Mouse (Mus musculus) bone marrow, adult 2 months (tissue): Measurements from ENCODE around the gene Pan3. TPM values are rescaled to one million over a fixed set of nuclear protein-coding genes. Genes with fewer than 3 reads are reported as not detected.

ENCODE experiments used
- H3K27ac ChIP-seq: fragments of 200-500 bp; 2 replicates; pipeline ENCODE4 v1.5.1; 2012; ENCODE audit warnings: low read depth, mild to moderate bottlenecking, control low read depth, inconsistent platforms, low read length; ENCODE audit not compliant: control insufficient read depth, poor library complexity, insufficient read depth
- H3K4me1 ChIP-seq: fragments of 200-500 bp; 2 replicates; pipeline ENCODE4 v1.6.1; 2011; ENCODE audit warnings: low read length; ENCODE audit not compliant: control insufficient read depth, insufficient read depth
- H3K4me3 ChIP-seq: fragments of 200-500 bp; replicated peaks from 2 replicates; pipeline ENCODE3; 2011; ENCODE audit warnings: mild to moderate bottlenecking, low read depth, low read length, control low read depth; ENCODE audit not compliant: control insufficient read depth
- CTCF ChIP-seq: fragments of 200-500 bp; IDR thresholded peaks from 2 replicates; pipeline ENCODE4 v1.5.1; 2011; ENCODE audit warnings: low read length, control low read depth; ENCODE audit not compliant: control insufficient read depth, insufficient read depth
- POLR2A ChIP-seq: fragments of 200-500 bp; IDR thresholded peaks from 2 replicates; pipeline ENCODE4 v1.6.1; 2011; ENCODE audit warnings: low read depth, mild to moderate bottlenecking, control low read depth, low read length, borderline replicate concordance; ENCODE audit not compliant: control insufficient read depth
- WGBS: fragments of 180-500 bp; shearing (Covaris S2); methylation state at CpG from one replicate; pipeline ENCODE4 v1.1.7; 2018; 5-methylcytosine and 5-hydroxymethylcytosine counted together
- polyA plus RNA-seq: library from polyadenylated mRNA; stranded (reverse); fragments of >200 nt; gene quantifications from 2 replicates; pipeline ENCODE4 v1.2.4, GENCODE M21; 2011; ENCODE audit warnings: low replicate concordance; ENCODE audit not compliant: missing spikeins, insufficient read depth, insufficient read length

Gene Pan3
- polyA plus RNA-seq, 1 experiment: 180 TPM

DNA sequence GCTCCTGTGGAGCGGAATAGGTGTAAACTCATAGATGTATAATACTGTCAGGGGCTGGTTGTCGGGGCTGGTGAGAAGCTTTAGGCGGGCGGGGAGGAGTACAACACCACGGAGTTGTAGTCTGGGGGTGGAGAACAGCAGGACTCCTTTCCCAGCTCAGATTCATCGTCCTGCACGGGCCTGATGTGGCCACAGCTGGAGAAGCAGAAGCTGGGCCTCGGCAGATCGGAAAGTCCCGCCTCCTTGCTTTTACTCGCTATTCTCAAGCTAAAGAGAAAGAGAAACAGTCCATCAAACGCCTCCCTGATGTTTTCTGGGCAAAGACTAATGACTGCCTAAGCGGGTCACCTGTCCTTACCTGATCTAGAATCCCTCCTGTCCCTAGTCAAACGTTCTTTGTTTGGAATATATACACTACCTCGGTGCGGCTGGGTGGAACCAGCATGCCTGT, 134.2 kb downstream of the Pan3 start:
- 17% methylated on average over 16 of the region's 16 CpGs for WGBS

DNA sequence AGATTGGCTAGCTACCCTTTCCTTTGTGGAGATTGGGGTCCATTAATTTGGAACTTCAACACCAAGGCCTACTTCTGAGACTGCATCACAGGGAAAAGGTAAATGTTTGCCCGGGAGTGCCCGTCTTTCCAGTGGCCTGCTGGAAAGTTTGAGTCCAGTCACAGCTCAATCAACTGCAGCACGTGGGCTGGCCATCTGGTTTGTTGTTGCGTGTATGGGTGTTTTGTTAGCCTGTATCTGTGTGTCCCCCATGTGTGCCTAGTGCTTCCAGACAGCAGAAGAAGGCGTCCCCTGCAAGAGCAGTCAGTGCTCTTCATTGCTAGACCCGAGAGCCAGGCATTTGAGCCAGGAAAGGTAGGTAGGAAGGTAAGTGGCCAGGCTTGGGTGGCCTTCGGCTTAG, 135.5 kb downstream of the Pan3 start:
- no peak overlapping the region for H3K4me3 ChIP-seq
- H3K27ac ChIP-seq: no peak overlapping the region
- 83% methylated on average over 7 of the region's 7 CpGs for WGBS
- TF ChIP-seq POLR2A: no peak
- TF ChIP-seq CTCF: no peak
- 0 out of 2 replicates have a peak, but pooled peaks cover 1% of the 10 kb centered on the region for H3K4me1 ChIP-seq

More for the DNA sequence above, 134.2 kb downstream of the Pan3 start:
- no peak overlapping the region for H3K27ac ChIP-seq
- peak overlapping the region; percentile 4 for H3K4me3 ChIP-seq
- H3K4me1 ChIP-seq: 0 out of 2 replicates have a peak, but pooled peaks cover 1% of the 10 kb centered on the region
- no peak for TF ChIP-seq POLR2A
- TF ChIP-seq CTCF: no peak

DNA sequence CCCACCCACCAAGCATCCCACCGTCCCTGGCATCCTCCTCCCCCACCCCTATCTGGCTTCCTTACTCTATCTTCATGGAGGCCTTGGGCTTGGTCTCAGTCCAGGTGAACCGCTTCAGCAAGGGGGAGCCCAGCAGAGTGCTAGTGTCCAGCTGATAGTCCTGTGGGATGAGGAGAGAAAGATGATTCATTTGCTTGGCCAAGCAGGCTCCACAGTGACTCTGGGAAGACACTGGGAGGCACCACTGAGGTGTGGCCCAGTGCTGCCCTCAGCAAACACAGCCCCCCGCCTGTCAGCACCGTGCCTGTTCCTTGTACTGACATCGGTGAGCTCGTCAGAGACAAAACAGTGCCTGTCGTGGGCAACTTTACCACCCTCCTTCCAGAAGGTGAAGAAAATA, 136.4 kb downstream of the Pan3 start:
- H3K4me1 ChIP-seq: 0 out of 2 replicates have a peak, but pooled peaks cover 1% of the 10 kb centered on the region
- WGBS: 85% methylated on average over 7 of the region's 7 CpGs
- no peak overlapping the region for H3K4me3 ChIP-seq
- TF ChIP-seq POLR2A (no peak), CTCF (no peak)
- no peak overlapping the region for H3K27ac ChIP-seq

GRCm38 (mm10) chr5:147572695-147573094, 142.7 kb downstream of the Pan3 start:
- WGBS: 44% methylated on average over 7 of the region's 7 CpGs
- TF ChIP-seq POLR2A (no peak), CTCF (no peak)
- no peak overlapping the region for H3K4me3 ChIP-seq
- H3K4me1 ChIP-seq: no peaks in the 10 kb centered on the region; the same call in 1 of the 2 replicates
- H3K27ac ChIP-seq: no peak overlapping the region

DNA sequence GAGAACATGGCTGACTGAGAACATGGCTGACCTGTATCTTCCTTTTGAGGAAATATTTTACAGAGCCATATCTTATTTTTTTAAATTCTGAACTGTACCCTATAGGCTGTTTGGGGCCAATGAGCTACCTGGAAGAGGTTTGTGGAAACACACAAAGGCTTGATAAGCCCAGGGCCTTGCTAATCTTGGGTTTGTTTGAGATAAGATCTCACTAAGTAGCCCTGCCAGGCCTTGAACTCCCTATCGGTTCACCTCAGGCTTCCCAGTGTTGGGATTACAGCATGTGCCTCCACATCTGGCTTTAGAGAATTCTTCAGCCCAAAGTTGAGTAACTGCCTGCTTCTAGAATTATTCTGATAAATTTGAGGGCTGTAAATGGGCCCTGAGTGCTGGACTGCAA, 143.6 kb downstream of the Pan3 start:
- 75% methylated on average over 1 of the region's 1 CpGs for WGBS
- H3K27ac ChIP-seq: no peak overlapping the region
- H3K4me1 ChIP-seq: no peaks in the 10 kb centered on the region; the same call in 1 of the 2 replicates
- TF ChIP-seq POLR2A (no peak), CTCF (no peak)
- no peak overlapping the region for H3K4me3 ChIP-seq

DNA sequence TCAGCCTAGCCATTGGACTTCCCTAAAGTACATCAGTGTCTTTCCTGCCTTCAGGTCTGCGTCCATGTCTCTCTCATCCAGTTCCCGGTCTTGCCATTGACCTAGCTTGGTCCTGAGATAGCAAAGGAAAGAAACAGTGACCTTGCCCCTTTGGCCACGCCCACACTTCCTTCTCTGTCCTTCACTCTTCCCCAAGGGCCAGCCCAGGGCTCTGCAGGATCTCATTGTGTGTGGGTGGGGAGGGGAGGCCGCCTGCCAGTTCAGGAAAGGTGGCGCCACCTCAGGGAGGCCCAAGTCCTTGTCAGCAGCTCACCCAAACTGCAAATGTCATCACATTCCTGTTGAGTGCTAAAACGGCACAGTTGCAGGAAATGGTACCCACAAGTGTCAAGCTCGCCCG, 144.6 kb downstream of the Pan3 start:
- Histone ChIP-seq H3K4me1 (no peaks in the 10 kb centered on the region; the same call in 1 of the 2 replicates), H3K27ac (no peak overlapping the region), H3K4me3 (no peak overlapping the region)
- no peak for TF ChIP-seq CTCF
- TF ChIP-seq POLR2A: no peak
- WGBS: 11% methylated on average over 8 of the region's 8 CpGs

GRCm38 (mm10) chr5:147577003-147577402, 147.0 kb downstream of the Pan3 start:
- TF ChIP-seq POLR2A: no peak
- no peak for TF ChIP-seq CTCF

DNA sequence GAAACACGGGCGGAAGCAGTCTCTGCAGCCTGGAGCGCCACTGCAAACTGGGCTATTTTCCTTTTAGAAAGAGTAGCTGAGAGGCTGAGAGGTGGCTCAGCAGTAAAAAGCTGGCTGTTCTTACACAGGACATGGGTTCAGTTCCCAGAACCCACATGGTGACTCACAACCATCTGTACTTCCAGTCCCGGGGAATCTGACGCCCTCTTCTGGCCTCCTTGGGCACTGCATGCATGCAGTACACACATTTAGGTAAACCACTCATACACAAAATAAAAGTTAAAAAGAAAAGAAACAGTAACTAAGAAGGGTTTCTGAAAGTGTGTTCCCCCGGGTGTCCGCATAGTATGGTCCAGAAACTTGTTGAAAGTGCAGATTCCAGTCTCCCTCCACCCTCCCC, 149.2 kb downstream of the Pan3 start:
- H3K4me1 ChIP-seq: no peaks in the 10 kb centered on the region; the same call in 1 of the 2 replicates
- H3K27ac ChIP-seq: no peak overlapping the region
- H3K4me3 ChIP-seq: no peak overlapping the region
- no peak for TF ChIP-seq POLR2A
- TF ChIP-seq CTCF: peak; percentile 25; the same call in 1 of the 2 replicates
- WGBS: 86% methylated on average over 7 of the region's 7 CpGs

More at GRCm38 (mm10) chr5:147577003-147577402, 147.0 kb downstream of the Pan3 start:
- WGBS: 62% methylated on average over 6 of the region's 6 CpGs
- Histone ChIP-seq H3K4me1 (no peaks in the 10 kb centered on the region; the same call in 1 of the 2 replicates), H3K4me3 (no peak overlapping the region), H3K27ac (no peak overlapping the region)

DNA sequence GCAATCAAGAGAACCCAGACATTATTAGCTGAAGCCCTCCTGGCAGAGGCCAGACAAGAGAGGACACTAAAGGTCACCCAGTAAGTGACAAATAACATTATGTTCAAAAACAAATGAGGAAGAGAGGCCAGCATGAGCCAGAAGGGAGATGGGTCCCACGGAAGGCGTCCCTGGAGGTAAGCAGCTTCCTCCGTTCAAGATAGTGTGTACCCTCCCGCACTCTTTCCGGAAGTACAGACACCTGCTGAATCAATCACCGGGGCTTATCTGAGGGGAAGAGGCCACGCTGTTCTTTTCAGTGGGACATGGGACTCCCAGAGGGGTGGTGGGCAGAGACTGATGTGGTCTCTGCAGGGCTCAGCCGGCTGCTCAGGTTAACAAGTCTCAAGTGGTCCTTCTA, 149.7 kb downstream of the Pan3 start:
- no peak overlapping the region for H3K4me3 ChIP-seq
- TF ChIP-seq CTCF: no peak
- no peak for TF ChIP-seq POLR2A
- no peaks in the 10 kb centered on the region for H3K4me1 ChIP-seq
- 74% methylated on average over 8 of the region's 8 CpGs for WGBS
- H3K27ac ChIP-seq: no peak overlapping the region
